Mouse (Mus musculus) forebrain, embryonic 11.5 days (tissue): Measurements from ENCODE around the gene Pgap2. TPM values are rescaled to one million over a fixed set of nuclear protein-coding genes. Genes with fewer than 3 reads are reported as not detected.

Source experiments
- ATAC-seq: fragments of 200-750 bp; cut with Nextera tagmentation; replicated peaks from 2 replicates; pipeline ENCODE4 v1.8.0; 2017; ENCODE audit warnings: moderate TSS enrichment; ENCODE audit not compliant: low FRiP score
- DNase-seq: peaks from one replicate; pipeline ENCODE4 v3.0.0-alpha.2; 2017; ENCODE audit warnings: low spot score
- H3K27ac ChIP-seq: fragments of 300-500 bp; sonication (generic); 2 replicates; pipeline ENCODE4 v1.5.1; 2014; ENCODE audit warnings: low read depth, low read length
- H3K27me3 ChIP-seq: fragments of 300-500 bp; sonication (generic); 2 replicates; pipeline ENCODE4 v1.6.1; 2014; ENCODE audit warnings: mild to moderate bottlenecking, low read length, mixed read lengths; ENCODE audit not compliant: control insufficient read depth, insufficient read depth
- H3K36me3 ChIP-seq: fragments of 300-500 bp; sonication (generic); 2 replicates; pipeline ENCODE4 v1.6.1; 2014; ENCODE audit warnings: mild to moderate bottlenecking, low read length, moderate library complexity, mixed read lengths; ENCODE audit not compliant: control insufficient read depth, insufficient read depth
- H3K4me1 ChIP-seq: fragments of 300-500 bp; sonication (generic); replicated peaks from 2 replicates; pipeline ENCODE4 v1.6.1; 2014; ENCODE audit warnings: low read length, mixed read lengths; ENCODE audit not compliant: control insufficient read depth, insufficient read depth
- H3K4me2 ChIP-seq: fragments of 300-500 bp; sonication (generic); 2 replicates; pipeline ENCODE4 v1.6.1; 2014; ENCODE audit warnings: low read depth, mild to moderate bottlenecking, low read length, moderate library complexity, mixed read lengths; ENCODE audit not compliant: severe bottlenecking
- H3K4me3 ChIP-seq: fragments of 300-500 bp; sonication (generic); 2 replicates; pipeline ENCODE4 v1.5.1; 2014; ENCODE audit warnings: low read depth, low read length
- H3K9ac ChIP-seq: fragments of 300-500 bp; sonication (generic); 2 replicates; pipeline ENCODE4 v1.6.1; 2014; ENCODE audit warnings: low read length
- H3K9me3 ChIP-seq: fragments of 300-500 bp; sonication (generic); 2 replicates; pipeline ENCODE4 v1.6.1; 2016; ENCODE audit warnings: low read length, mixed read lengths; ENCODE audit not compliant: control insufficient read depth
- WGBS: fragments of 180-500 bp; shearing (Covaris S2); extraction: QIAGEN DNeasy Blood & Tissue Kit; methylation state at CpG from one replicate; pipeline ENCODE4 v1.1.7; 2014; 5-methylcytosine and 5-hydroxymethylcytosine counted together
- polyA plus RNA-seq: library from polyadenylated mRNA; unstranded; fragments of >200 nt; fragmentation: Nextera tagmentation; extraction: Ambion mirVana; gene quantifications from 2 replicates; pipeline ENCODE4 v1.2.1, GENCODE M21; 2014

The Pgap2 gene
- polyA plus RNA-seq, 1 experiment from 2014 or later = 58.8 TPM

- 96% methylated on average over 6 of the region's 6 CpGs for WGBS
- DNase-seq = no peak
- no peak overlapping the region for H3K4me2 ChIP-seq
- no peak for ATAC-seq
- no peaks in the 10 kb centered on the region for H3K9me3 ChIP-seq
- no peaks in the 10 kb centered on the region for H3K36me3 ChIP-seq
- H3K4me1 ChIP-seq = no peaks in the 10 kb centered on the region
- no peak overlapping the region for H3K27ac ChIP-seq
- no peak overlapping the region for H3K4me3 ChIP-seq
- H3K27me3 ChIP-seq = no peaks in the 10 kb centered on the region
- H3K9ac ChIP-seq = no peak overlapping the region
Measured at GRCm38 (mm10) chr7:102229814-102230213, 19.8 kb downstream of the Pgap2 start.

- Histone ChIP-seq H3K27ac (no peak overlapping the region), H3K9ac (no peak overlapping the region), H3K4me3 (no peak overlapping the region), H3K4me1 (no peaks in the 10 kb centered on the region), H3K36me3 (no peaks in the 10 kb centered on the region; the same call in 1 of the 2 replicates), H3K4me2 (no peak overlapping the region), H3K27me3 (no peaks in the 10 kb centered on the region), H3K9me3 (no peaks in the 10 kb centered on the region)
- DNase-seq (no peak), ATAC-seq (no peak)
- WGBS = 85% methylated on average over 4 of the region's 4 CpGs
Measured at GRCm38 (mm10) chr7:102233059-102233458, 23.1 kb downstream of the Pgap2 start.

GRCm38 (mm10) chr7:102238686-102239286, 28.8 kb downstream of the Pgap2 start:
- 93% methylated on average over 8 of the region's 8 CpGs for WGBS
- H3K36me3 ChIP-seq = no peaks in the 10 kb centered on the region; the same call in 1 of the 2 replicates
- no peak overlapping the region for H3K4me2 ChIP-seq
- no peak overlapping the region for H3K27ac ChIP-seq
- no peaks in the 10 kb centered on the region for H3K9me3 ChIP-seq
- no peak overlapping the region for H3K9ac ChIP-seq
- ATAC-seq (no peak), DNase-seq (no peak)
- H3K4me3 ChIP-seq = no peak overlapping the region
- no peaks in the 10 kb centered on the region for H3K4me1 ChIP-seq
- H3K27me3 ChIP-seq = no peaks in the 10 kb centered on the region

GRCm38 (mm10) chr7:102239591-102239990, 29.6 kb downstream of the Pgap2 start:
- no peaks in the 10 kb centered on the region; the same call in 1 of the 2 replicates for H3K36me3 ChIP-seq
- DNase-seq = no peak
- no peak overlapping the region for H3K4me3 ChIP-seq
- ATAC-seq = no peak
- no peak overlapping the region for H3K4me2 ChIP-seq
- H3K4me1 ChIP-seq = no peaks in the 10 kb centered on the region
- H3K9ac ChIP-seq = no peak overlapping the region
- no peak overlapping the region for H3K27ac ChIP-seq
- WGBS = 93% methylated on average over 16 of the region's 16 CpGs
- no peaks in the 10 kb centered on the region for H3K9me3 ChIP-seq
- no peaks in the 10 kb centered on the region for H3K27me3 ChIP-seq

- no peak overlapping the region for H3K4me2 ChIP-seq
- H3K27me3 ChIP-seq = no peaks in the 10 kb centered on the region
- H3K4me1 ChIP-seq = no peaks in the 10 kb centered on the region; the same call in 1 of the 2 replicates
- no peaks in the 10 kb centered on the region for H3K9me3 ChIP-seq
- H3K9ac ChIP-seq = no peak overlapping the region
- H3K36me3 ChIP-seq = no peaks in the 10 kb centered on the region; the same call in 1 of the 2 replicates
- DNase-seq = no peak
- no peak for ATAC-seq
- no peak overlapping the region for H3K4me3 ChIP-seq
- no peak overlapping the region for H3K27ac ChIP-seq
- 87% methylated on average over 5 of the region's 5 CpGs for WGBS
Measured at GRCm38 (mm10) chr7:102242371-102242770, 32.4 kb downstream of the Pgap2 start.

GRCm38 (mm10) chr7:102242917-102243316, 32.9 kb downstream of the Pgap2 start:
- Histone ChIP-seq H3K4me3 (no peak overlapping the region), H3K27ac (no peak overlapping the region), H3K4me1 (no peaks in the 10 kb centered on the region; the same call in 1 of the 2 replicates), H3K9me3 (no peaks in the 10 kb centered on the region), H3K36me3 (no peaks in the 10 kb centered on the region; the same call in 1 of the 2 replicates), H3K27me3 (no peaks in the 10 kb centered on the region), H3K4me2 (no peak overlapping the region), H3K9ac (no peak overlapping the region)
- ATAC-seq (no peak), DNase-seq (no peak)
- 92% methylated on average over 3 of the region's 3 CpGs for WGBS

GRCm38 (mm10) chr7:102243870-102244269, 33.9 kb downstream of the Pgap2 start:
- DNase-seq (no peak), ATAC-seq (no peak)
- Histone ChIP-seq H3K9ac (no peak overlapping the region), H3K27ac (no peak overlapping the region), H3K4me3 (no peak overlapping the region), H3K9me3 (no peaks in the 10 kb centered on the region), H3K27me3 (no peaks in the 10 kb centered on the region), H3K4me2 (no peak overlapping the region), H3K36me3 (no peaks in the 10 kb centered on the region; the same call in 1 of the 2 replicates), H3K4me1 (peaks cover 3% of the 10 kb centered on the region; the same call in 1 of the 2 replicates)
- WGBS = 92% methylated on average over 2 of the region's 2 CpGs

- Histone ChIP-seq H3K36me3 (no peaks in the 10 kb centered on the region), H3K9me3 (no peaks in the 10 kb centered on the region), H3K27me3 (no peaks in the 10 kb centered on the region), H3K27ac (no peak overlapping the region), H3K4me2 (no peak overlapping the region), H3K4me3 (no peak overlapping the region), H3K4me1 (peaks cover 3% of the 10 kb centered on the region; the same call in 1 of the 2 replicates), H3K9ac (no peak overlapping the region)
- ATAC-seq = no peak
- DNase-seq = no peak
- WGBS = 88% methylated on average over 3 of the region's 3 CpGs
Measured at GRCm38 (mm10) chr7:102244782-102245535, 35.0 kb downstream of the Pgap2 start.
